Mouse (Mus musculus): ENCODE data around the gene Gm45711. TPM values are rescaled to one million over a fixed set of nuclear protein-coding genes. Genes with fewer than 3 reads are reported as not detected.
"Not testable (repeated sequence)": the region's sequence is repeated elsewhere in the genome, so short reads cannot be mapped to it uniquely, and the experiment has no call there.

Gene Gm45711
- not detected in 2 replicates for total RNA-seq (2017)

- not testable (repeated sequence) for ATAC-seq (replicated peaks; ENCODE audit: low read depth, poor library complexity, severe bottlenecking)
These were observed at the start of gene Gm45711, which contains the start of gene Cmtm1 for GRCm38 (mm10) chr8:104309441-104310155. TSS of gene Gm45711 (minus strand) at chr8:104310081. TSS of gene Cmtm1 (minus strand) at chr8:104310145.

- ATAC-seq (replicated peaks; ENCODE audit: low read depth, poor library complexity, severe bottlenecking): no peak
These were observed 48.8 kb upstream of the Gm45711 start for GRCm38 (mm10) chr8:104358637-104359036.

- no peak for ATAC-seq (replicated peaks; ENCODE audit: low read depth, poor library complexity, severe bottlenecking)
These were observed 44.6 kb upstream of the Gm45711 start for GRCm38 (mm10) chr8:104354504-104354903.

- ATAC-seq (replicated peaks; ENCODE audit: low read depth, poor library complexity, severe bottlenecking): peak; percentile 83
These were observed 43.3 kb upstream of the Gm45711 start for GRCm38 (mm10) chr8:104353186-104353585.

- ATAC-seq (replicated peaks; ENCODE audit: low read depth, poor library complexity, severe bottlenecking): no peak
These were observed 40.2 kb upstream of the Gm45711 start for GRCm38 (mm10) chr8:104350047-104350446.

- no peak for ATAC-seq (replicated peaks; ENCODE audit: low read depth, poor library complexity, severe bottlenecking)
These were observed 39.1 kb upstream of the Gm45711 start for GRCm38 (mm10) chr8:104348971-104349370.

GRCm38 (mm10) chr8:104346706-104347105 is 36.8 kb upstream of the Gm45711 start:
- no peak for ATAC-seq (replicated peaks; ENCODE audit: low read depth, poor library complexity, severe bottlenecking)

- ATAC-seq (replicated peaks; ENCODE audit: low read depth, poor library complexity, severe bottlenecking): no peak
These were observed 34.7 kb upstream of the Gm45711 start for GRCm38 (mm10) chr8:104344622-104345021.

- ATAC-seq (replicated peaks; ENCODE audit: low read depth, poor library complexity, severe bottlenecking): peak; percentile 45
These were observed 34.1 kb upstream of the Gm45711 start for GRCm38 (mm10) chr8:104343957-104344356.

- no peak for ATAC-seq (replicated peaks; ENCODE audit: low read depth, poor library complexity, severe bottlenecking)
These were observed 32.5 kb upstream of the Gm45711 start for GRCm38 (mm10) chr8:104342426-104342825.

- ATAC-seq (replicated peaks; ENCODE audit: low read depth, poor library complexity, severe bottlenecking): no peak
These were observed 31.8 kb upstream of the Gm45711 start for GRCm38 (mm10) chr8:104341678-104342077.

- ATAC-seq (replicated peaks; ENCODE audit: low read depth, poor library complexity, severe bottlenecking): peak; percentile 19
These were observed 31.3 kb upstream of the Gm45711 start for GRCm38 (mm10) chr8:104341106-104341561.

GRCm38 (mm10) chr8:104340233-104341105 is 30.6 kb upstream of the Gm45711 start:
- ATAC-seq (replicated peaks; ENCODE audit: low read depth, poor library complexity, severe bottlenecking): peak; percentile 47

GRCm38 (mm10) chr8:104339983-104340232 is 30.0 kb upstream of the Gm45711 start:
- no peak for ATAC-seq (replicated peaks; ENCODE audit: low read depth, poor library complexity, severe bottlenecking)

GRCm38 (mm10) chr8:104339229-104339982 is 29.5 kb upstream of the Gm45711 start, which contains the start of gene Cmtm3:
TSS of gene Cmtm3 (plus strand) at chr8:104339410.
- ATAC-seq (replicated peaks; ENCODE audit: low read depth, poor library complexity, severe bottlenecking): no peak

GRCm38 (mm10) chr8:104337890-104338289 is 28.0 kb upstream of the Gm45711 start:
- no peak for ATAC-seq (replicated peaks; ENCODE audit: low read depth, poor library complexity, severe bottlenecking)

- no peak for ATAC-seq (replicated peaks; ENCODE audit: low read depth, poor library complexity, severe bottlenecking)
These were observed 26.9 kb upstream of the Gm45711 start for GRCm38 (mm10) chr8:104336806-104337205.

GRCm38 (mm10) chr8:104334196-104334595 is 24.3 kb upstream of the Gm45711 start:
- ATAC-seq (replicated peaks; ENCODE audit: low read depth, poor library complexity, severe bottlenecking): no peak

- ATAC-seq (replicated peaks; ENCODE audit: low read depth, poor library complexity, severe bottlenecking): peak; percentile 80
These were observed 23.9 kb upstream of the Gm45711 start for GRCm38 (mm10) chr8:104333786-104334185.
